Mouse (Mus musculus) forelimb bud, embryonic 11.5 days (tissue): ENCODE results near the gene Olfr1009.
"Not testable (repeated sequence)": the region's sequence is repeated elsewhere in the genome, so short reads cannot be mapped to it uniquely, and the experiment has no call there.

Source experiments
- DNase-seq: peaks from one replicate; pipeline ENCODE4 v3.0.0-alpha.2; 2012; ENCODE audit warnings: low read depth, low spot score

Gene Olfr1009

DNA sequence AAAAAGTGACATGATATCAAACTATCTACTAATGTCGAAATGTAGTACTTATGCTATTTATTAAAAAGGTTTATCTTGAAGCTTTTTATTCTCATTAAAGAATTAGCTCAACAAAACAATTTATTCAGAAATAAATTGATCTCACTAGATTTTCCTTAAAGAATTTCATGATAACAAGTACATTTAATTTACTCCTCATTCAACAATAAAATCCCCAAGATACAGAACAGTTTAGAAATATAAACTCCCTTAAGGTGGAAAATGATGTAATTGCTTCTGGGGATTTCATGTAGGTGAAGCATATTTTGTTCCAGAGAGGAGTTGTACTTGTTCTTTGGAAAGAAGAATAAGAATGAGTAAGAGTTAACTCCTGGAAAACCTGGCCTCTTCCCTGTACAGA, at the start of gene Olfr1009:
TSS of gene Olfr1009 (plus strand) at position 301 of the 400 bp plus-strand sequence.
- no peak for DNase-seq

DNA sequence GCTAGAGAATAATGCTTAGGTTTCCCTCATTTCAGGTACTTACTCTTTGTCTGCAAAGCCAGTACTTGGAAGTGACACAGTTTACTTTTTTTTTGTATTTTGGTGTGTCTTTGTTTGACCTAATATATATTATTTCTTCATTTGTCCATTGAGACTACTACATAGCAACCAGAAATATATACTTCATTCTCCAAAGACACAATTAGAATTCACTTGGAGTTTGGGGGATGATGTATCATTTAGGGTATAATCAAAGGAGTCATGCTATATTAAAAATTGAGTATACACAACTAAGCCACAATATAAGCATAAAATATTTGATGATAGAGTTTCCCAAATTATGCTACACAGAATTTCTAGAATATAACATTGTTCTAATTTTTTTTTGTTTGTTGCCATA, 36.6 kb upstream of the Olfr1009 start, which contains the start of gene Olfr1006:
TSS of gene Olfr1006 (minus strand) at position 101 of the 400 bp plus-strand sequence.
- DNase-seq = no peak

DNA sequence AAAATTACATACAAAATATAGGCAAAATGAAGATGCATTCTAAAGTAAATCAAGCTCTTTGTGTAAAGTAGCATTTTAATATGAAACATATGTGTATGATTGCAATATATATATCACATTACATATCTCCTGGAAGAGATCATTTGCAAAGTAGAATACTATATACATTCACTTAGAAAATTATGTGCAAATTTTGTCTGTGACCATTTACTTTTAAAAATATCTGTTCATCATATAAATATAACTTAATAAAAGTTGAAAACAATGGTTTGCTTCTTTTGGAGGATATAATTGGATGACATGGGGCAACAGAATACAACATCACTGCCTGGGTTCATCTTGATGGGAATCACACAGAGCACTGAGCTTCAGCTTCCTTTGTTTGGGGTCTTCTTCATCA, 26.1 kb upstream of the Olfr1009 start, which contains the start of gene Olfr1008:
TSS of gene Olfr1008 (plus strand) at position 301 of the 400 bp plus-strand sequence.
- no peak for DNase-seq

DNA sequence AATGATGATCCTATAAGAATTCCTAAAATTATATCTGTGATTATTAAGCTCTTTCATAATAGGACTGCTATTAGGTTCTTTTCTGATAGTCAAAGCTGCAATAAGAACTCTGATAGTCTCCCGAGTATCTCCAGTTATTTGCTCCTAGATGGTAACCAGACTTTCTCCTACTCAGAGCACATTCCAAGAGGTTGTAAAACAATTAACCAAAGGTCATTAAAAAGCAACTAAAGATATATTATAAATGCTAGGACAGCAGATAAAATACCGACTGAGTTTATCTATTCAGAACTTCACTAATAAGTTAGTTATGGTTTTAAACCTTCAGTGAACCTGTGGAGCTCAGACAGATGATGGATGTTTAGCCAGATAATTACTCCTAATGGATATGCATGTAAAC, 4.5 kb upstream of the Olfr1009 start:
- not testable (repeated sequence) for DNase-seq

DNA sequence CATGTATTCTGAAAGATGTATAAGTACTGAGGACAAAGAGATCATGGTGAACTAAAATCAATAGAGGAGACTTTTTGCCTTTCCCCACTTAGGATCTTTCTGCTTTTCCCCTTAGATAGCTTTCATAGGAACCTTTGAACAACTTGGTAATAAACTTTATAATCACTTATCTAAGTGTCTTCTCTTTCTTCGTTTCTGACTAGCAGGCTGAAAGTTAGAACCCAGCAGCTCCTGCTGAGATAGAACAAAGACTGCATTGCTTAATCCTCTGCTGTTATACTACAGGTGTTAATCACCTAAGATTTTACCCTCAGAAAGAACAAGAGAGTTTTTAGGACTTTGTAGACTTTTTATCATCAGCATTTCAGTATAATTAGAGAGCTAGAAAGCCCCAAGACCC, 4.1 kb upstream of the Olfr1009 start:
- no peak for DNase-seq

DNA sequence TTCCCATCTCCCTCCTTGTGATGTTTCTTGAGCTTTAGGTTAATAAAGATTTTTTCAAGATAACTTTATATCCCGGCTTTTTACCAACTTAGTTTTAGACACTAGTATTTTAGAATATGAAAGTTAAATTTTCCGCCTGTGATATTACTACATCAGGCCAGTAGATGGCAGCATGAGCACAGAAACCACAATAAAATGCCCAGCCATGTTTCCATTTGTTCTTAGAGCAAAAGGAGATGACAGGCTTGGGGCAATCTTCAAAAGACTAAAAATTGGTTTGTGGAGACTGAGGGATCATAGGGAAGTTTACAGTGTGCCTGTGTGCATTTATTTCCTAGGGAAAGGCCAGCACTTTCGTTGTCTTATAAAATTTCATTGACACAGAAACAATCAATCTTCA, 10.6 kb downstream of the Olfr1009 start:
- DNase-seq = peak; percentile 28

DNA sequence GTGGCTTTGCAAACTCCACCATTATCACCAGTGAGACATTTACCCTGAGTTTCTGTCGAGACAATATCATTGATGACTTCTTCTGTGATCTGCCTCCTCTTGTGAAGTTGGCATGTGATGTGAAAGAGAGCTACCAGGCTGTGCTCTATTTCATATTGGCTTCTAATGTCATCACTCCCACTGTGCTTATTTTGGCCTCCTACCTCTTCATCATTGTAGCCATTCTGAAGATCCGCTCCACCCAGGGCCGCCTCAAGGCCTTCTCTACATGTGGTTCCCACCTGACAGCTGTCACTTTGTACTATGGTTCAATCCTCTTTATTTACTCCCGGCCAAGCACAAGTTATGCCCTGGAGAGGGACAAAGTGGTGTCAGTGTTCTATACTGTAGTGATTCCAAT, 38.6 kb downstream of the Olfr1009 start:
- DNase-seq = no peak

DNA sequence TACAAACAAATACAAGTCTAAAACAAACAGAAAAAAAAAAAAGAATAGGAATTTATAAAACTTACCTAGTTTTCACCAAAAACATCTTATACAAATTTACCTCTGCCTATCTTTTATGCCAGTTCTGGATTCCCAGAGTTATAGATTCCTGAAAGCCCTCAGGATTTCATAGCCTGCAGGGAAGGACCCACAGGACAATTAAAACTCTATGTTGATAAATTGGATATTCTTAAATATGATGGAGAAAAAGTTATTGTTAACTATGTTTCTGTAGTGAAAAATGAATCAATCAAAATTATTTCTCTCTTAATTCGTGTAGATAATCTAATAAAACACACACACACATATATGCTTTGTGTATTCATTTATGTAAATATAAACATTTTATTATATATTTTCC, 47.4 kb downstream of the Olfr1009 start, which contains the start of gene Olfr1012:
TSS of gene Olfr1012 (minus strand) at position 101 of the 400 bp plus-strand sequence.
- DNase-seq = no peak

DNA sequence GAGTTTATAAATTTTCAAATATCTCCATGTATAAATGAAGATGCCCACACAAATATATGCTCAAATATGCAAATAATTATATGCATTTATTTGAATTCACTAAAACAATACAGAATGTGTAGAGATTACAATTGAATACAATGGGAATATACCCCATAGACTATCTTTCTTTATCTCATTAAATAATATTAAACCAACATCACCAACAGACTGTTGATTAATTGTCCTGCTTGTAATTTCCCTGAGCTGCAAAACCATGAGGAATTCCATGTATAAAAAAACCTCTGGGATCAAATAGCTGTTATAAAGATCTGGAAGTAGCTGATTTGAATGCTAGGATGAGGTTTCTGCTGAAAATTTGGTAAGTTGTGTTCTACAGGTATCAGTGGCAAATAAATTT, 51.6 kb downstream of the Olfr1009 start, which contains the start of gene Olfr1013:
TSS of gene Olfr1013 (plus strand) at position 301 of the 400 bp plus-strand sequence.
- DNase-seq = no peak

DNA sequence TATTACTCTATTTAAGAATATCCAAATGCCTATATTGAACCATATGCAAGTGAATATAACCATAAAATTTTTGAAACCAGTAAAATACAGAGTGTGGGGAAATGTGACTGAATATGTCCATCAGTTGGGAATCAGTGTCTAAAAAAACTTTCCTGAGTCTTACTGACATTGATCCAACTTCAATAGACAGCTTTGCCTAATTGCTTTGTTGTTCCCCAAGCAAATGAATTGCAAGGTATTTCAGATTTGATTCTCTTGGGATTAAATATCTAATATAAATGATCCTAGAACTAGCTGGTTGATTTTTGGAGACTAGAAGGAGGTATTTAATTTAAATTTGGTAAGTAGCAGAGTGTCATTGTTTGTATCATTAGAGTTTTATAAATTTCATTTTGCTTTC, 57.2 kb downstream of the Olfr1009 start, which contains the start of gene Olfr1014:
TSS of gene Olfr1014 (plus strand) at position 301 of the 400 bp plus-strand sequence.
- no peak for DNase-seq
